Mouse (Mus musculus) frontal cortex, postnatal 14 days (tissue): Measurements from ENCODE around the gene Casp12.
"Not testable (repeated sequence)": the region's sequence is repeated elsewhere in the genome, so short reads cannot be mapped to it uniquely, and the experiment has no call there.

Source experiments
- DNase-seq, 2 experiments: peaks; one replicate each; pipeline ENCODE4 v3.0.0; 2022; ENCODE audit warnings: low spot score in 2 of 2

Casp12 gene

GRCm38 (mm10) chr9:5345291-5345898, at the start of gene Casp12:
Gene Casp12 (plus strand): TSS chr9:5345430.
- DNase-seq, result no peak

- no peak for DNase-seq
Measured at GRCm38 (mm10) chr9:5296354-5297237, 48.6 kb upstream of the Casp12 start.

- DNase-seq, result no peak
Measured at GRCm38 (mm10) chr9:5298329-5299131, 46.7 kb upstream of the Casp12 start, which contains the start of gene Casp1. Gene Casp1 (plus strand): TSS chr9:5298517.

DNA sequence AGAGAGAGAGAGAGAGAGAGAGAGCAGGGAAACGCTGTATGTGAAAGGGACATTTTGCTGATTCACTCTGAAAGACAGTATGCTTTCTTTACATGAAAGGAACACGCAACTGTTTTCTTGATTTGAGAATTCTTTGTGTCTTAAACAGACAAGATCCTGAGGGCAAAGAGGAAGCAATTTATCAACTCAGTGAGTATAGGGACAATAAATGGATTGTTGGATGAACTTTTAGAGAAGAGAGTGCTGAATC, 46.2 kb upstream of the Casp12 start:
- DNase-seq, result no peak

GRCm38 (mm10) chr9:5308561-5308960, 36.7 kb upstream of the Casp12 start, which contains the start of gene Casp4:
Gene Casp4 (plus strand): TSS chr9:5308828.
- DNase-seq, result no peak

DNA sequence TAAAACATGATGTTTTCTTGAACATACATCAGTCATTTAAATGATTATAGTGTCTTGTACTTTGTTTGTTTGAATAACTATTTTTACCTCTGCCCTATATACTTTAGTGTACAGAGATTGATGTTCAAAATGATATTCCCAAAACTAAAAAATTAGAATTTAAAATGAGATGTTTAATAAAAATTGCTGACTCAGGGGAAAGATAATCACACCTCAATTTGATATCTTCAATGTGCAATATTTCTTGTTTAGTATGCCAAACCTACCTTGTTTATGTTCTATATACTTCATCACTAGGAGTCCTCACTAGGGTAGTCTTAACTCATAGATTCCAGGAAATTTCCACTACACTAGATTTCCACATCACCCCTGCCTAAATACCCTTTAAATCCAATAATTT, 35.1 kb upstream of the Casp12 start:
- DNase-seq, result no peak

GRCm38 (mm10) chr9:5311435-5311834, 33.8 kb upstream of the Casp12 start:
- DNase-seq, result no peak

DNA sequence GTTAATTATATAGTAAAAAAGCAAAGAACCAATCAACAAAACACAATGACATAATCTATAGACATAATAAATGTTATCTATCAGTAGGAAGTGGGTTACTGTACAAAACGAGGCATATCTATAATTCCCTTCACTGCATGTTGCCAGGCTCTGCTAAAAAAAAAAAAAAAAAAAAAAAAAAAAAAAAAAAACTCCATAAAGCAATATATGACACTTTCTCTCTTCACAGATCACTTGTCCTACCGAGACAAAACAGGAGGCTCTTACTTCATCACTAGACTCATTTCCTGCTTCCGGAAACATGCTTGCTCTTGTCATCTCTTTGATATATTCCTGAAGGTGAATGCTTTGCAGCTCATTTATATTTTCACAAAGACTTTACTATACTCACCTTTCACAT, 17.0 kb upstream of the Casp12 start:
- no peak for DNase-seq

DNA sequence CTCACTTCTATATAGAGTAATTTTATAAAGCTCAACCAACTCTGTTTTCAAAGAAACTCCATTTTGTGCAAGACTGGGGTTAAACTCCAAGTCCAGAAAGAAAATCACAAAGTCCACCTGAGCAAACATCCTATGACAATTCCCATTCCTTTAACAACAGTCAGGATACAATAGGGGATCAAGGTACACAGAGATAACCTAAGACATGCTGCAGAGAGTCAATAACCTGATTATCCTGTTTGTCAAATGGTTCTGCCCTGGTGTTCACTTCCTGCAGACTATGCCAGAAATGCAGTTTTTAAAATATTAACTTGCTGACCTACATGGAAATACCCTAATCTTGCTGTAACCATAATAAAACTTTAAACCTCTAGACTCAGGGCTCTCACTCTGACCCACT, 12.8 kb upstream of the Casp12 start:
- no peak for DNase-seq

- DNase-seq, result no peak
Measured at GRCm38 (mm10) chr9:5333422-5333821, 11.8 kb upstream of the Casp12 start.

DNA sequence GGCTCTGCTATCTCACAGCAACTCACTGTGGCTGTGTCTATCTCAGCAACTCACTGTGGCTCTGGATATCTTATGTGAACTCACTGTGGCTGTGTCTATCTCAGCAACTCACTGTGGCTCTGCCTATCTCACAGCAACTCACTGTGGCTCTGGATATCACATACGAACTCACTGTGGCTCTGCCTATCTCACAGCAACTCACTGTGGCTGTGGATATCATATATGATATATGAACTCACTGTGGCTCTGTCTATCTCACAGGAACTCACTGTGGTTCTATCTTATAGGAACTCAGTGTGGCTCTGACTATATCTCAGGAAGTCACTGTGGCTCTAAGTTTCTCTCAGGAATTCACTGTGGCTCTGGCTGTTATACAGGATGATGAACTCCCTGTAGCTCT, 2.1 kb upstream of the Casp12 start:
- no peak for DNase-seq

GRCm38 (mm10) chr9:5344090-5344489, 1.1 kb upstream of the Casp12 start:
- DNase-seq, result no peak

- no peak for DNase-seq
Measured at GRCm38 (mm10) chr9:5347381-5347780, 2.2 kb downstream of the Casp12 start.

GRCm38 (mm10) chr9:5353673-5354072, 8.4 kb downstream of the Casp12 start:
- no peak for DNase-seq

- DNase-seq, result no peak
Measured at GRCm38 (mm10) chr9:5356801-5357200, 11.6 kb downstream of the Casp12 start.

- no peak for DNase-seq
Measured at GRCm38 (mm10) chr9:5393561-5393960, 48.3 kb downstream of the Casp12 start.

DNA sequence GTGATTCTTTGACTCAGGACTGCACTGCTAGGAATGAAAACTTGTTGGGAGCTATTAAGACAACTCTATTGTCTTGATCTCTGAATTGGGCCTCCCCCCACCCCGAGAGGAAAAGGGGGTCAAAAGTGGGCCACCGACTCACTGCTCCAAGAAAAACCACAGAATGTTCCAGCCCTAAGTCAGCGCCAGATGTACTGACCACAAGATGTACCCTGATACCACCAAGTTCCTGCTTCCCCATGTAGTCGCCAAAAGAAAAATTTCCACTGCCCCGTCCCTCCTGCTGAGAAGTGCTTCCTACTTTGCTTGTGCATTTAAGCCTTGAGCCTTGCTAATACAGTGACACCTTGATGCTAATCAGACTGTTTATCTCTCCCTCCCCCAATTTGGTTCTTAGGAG, 50.6 kb downstream of the Casp12 start:
- DNase-seq, result not testable (repeated sequence)

GRCm38 (mm10) chr9:5410988-5411568, 65.8 kb downstream of the Casp12 start:
- no peak for DNase-seq

GRCm38 (mm10) chr9:5412446-5413111, 67.3 kb downstream of the Casp12 start:
- no peak for DNase-seq

DNA sequence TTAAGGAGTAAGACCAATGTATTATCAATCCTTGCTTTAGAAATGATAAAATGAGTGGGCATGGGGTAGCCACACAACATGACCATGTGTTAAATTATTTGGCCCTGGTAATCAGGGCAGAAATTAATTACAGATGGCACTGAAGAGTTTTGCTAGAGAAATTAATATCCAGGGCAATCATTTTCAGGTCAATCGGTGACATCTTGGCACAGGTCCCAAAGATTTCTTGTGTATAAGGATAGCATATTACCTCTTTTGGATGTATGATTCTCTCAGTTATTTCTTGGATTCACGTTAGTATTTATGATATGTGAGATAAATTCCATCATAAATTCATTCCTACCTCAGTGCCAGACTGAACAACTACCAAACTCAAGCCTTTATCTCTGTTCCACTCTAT, 72.6 kb downstream of the Casp12 start:
- no peak for DNase-seq
